ENCODE assay signal across 8 mouse cellular contexts in genomic region chr2:168114699-168115350, GRCm38 (mm10). TPM values are rescaled to one million over a fixed set of nuclear protein-coding genes. Genes with fewer than 3 reads are reported as not detected.
DNase-seq lines count a peak whose midpoint lies in the region; ATAC-seq and TF ChIP-seq lines count a peak whose summit lies in the region.

No protein-coding gene starts in this region.

- no peak overlapping the region for H3K4me2 ChIP-seq in intestine, embryonic 14.5 days (ENCODE audit: low read length)
- H3K4me2 ChIP-seq in limb, embryonic 11.5 days (ENCODE audit: low read depth, severe bottlenecking): no peak overlapping the region
- H3K4me2 ChIP-seq in midbrain, embryonic 12.5 days (replicated peaks): no peak overlapping the region; the same call in 1 of the 2 replicates
- no peak overlapping the region for H3K4me2 ChIP-seq in stomach, embryonic 15.5 days

- TF ChIP-seq CTCF in Patski (IDR thresholded peaks at IDR 0.05): no peak

- no peak overlapping the region for H3K4me3 ChIP-seq in intestine, embryonic 14.5 days (ENCODE audit: low read depth, low read length)
- no peak overlapping the region for H3K4me3 ChIP-seq in limb, embryonic 11.5 days (ENCODE audit: low read depth, low read length)
- H3K4me3 ChIP-seq in midbrain, embryonic 12.5 days: no peak overlapping the region
- H3K4me3 ChIP-seq in stomach, embryonic 15.5 days (replicated peaks): no peak overlapping the region

- no peaks in the 10 kb centered on the region for H3K27me3 ChIP-seq in Patski
- no peaks in the 10 kb centered on the region for H3K27me3 ChIP-seq in intestine, embryonic 14.5 days (replicated peaks; ENCODE audit: control insufficient read depth, insufficient read depth, low read length)
- 0 out of 2 replicates have a peak, but pooled peaks cover 2% of the 10 kb centered on the region for H3K27me3 ChIP-seq in limb, embryonic 11.5 days (ENCODE audit: control insufficient read depth, insufficient read depth, low read length)
- peaks cover 26% of the 10 kb centered on the region for H3K27me3 ChIP-seq in midbrain, embryonic 12.5 days
- H3K27me3 ChIP-seq in stomach, embryonic 15.5 days (replicated peaks): no peaks in the 10 kb centered on the region

- H3K36me3 ChIP-seq in intestine, embryonic 14.5 days (ENCODE audit: control insufficient read depth, insufficient read depth, low read length): no peaks in the 10 kb centered on the region
- no peaks in the 10 kb centered on the region for H3K36me3 ChIP-seq in limb, embryonic 11.5 days (ENCODE audit: control insufficient read depth, insufficient read depth, low read length)
- no peaks in the 10 kb centered on the region for H3K36me3 ChIP-seq in midbrain, embryonic 12.5 days
- H3K36me3 ChIP-seq in stomach, embryonic 15.5 days: no peaks in the 10 kb centered on the region

- 17% methylated on average over 17 of the region's 17 CpGs for WGBS in intestine, embryonic 14.5 days
- 19% methylated on average over 17 of the region's 17 CpGs for WGBS in limb, embryonic 11.5 days
- WGBS in midbrain, embryonic 12.5 days: 14% methylated on average over 17 of the region's 17 CpGs
- WGBS in stomach, embryonic 15.5 days: 19% methylated on average over 17 of the region's 17 CpGs

- peaks cover 23% of the 10 kb centered on the region for H3K4me1 ChIP-seq in intestine, embryonic 14.5 days (replicated peaks; ENCODE audit: control insufficient read depth, insufficient read depth, low read length)
- 0 out of 2 replicates have a peak, but pooled peaks cover 3% of the 10 kb centered on the region for H3K4me1 ChIP-seq in limb, embryonic 11.5 days (ENCODE audit: control insufficient read depth, insufficient read depth, low read length)
- H3K4me1 ChIP-seq in midbrain, embryonic 12.5 days: peaks cover 16% of the 10 kb centered on the region
- H3K4me1 ChIP-seq in stomach, embryonic 15.5 days: peaks cover 22% of the 10 kb centered on the region

- POLR2A ChIA-PET in Patski (lab: Charles Lee): interaction anchor here (0.9 kb wide), 1 partner anchor 32 kb away, joined by 4 read pairs; no protein-coding TSS in a partner anchor

- H3K9me3 ChIP-seq in intestine, embryonic 14.5 days (ENCODE audit: control insufficient read depth, low read length): no peaks in the 10 kb centered on the region
- no peaks in the 10 kb centered on the region for H3K9me3 ChIP-seq in limb, embryonic 11.5 days (ENCODE audit: control insufficient read depth, low read length)
- no peaks in the 10 kb centered on the region for H3K9me3 ChIP-seq in midbrain, embryonic 12.5 days
- H3K9me3 ChIP-seq in stomach, embryonic 15.5 days: no peaks in the 10 kb centered on the region

- peak overlapping the region; percentile 72 for H3K27ac ChIP-seq in intestine, embryonic 14.5 days (ENCODE audit: low read depth)
- 0 out of 2 replicates have a peak overlapping the region, but pooled peaks have one; percentile 1 for H3K27ac ChIP-seq in limb, embryonic 11.5 days (replicated peaks; ENCODE audit: low read depth, low read length)
- peak overlapping the region; percentile 61 for H3K27ac ChIP-seq in midbrain, embryonic 12.5 days (replicated peaks)
- peak overlapping the region; percentile 74 for H3K27ac ChIP-seq in stomach, embryonic 15.5 days

- in situ Hi-C loops in Patski (cut with MboI; ENCODE audit: low pct_unique_long_range_greater_than_20kb): loop anchor here (5.0 kb wide), 1 partner anchor 87 kb away; no protein-coding TSS in a partner anchor

- CTCF ChIA-PET in Patski (lab: Charles Lee): interaction anchor here (0.7 to 4.0 kb wide), 7 partner anchors 16 to 100 kb away, joined by 3 to 15 read pairs (median 4); partner anchors contain the start of gene Adnp

- DNase-seq in Patski (ENCODE audit: low read depth, low spot score): no peak
- peak; percentile 71 for DNase-seq in embryo, embryonic 11.5 days (ENCODE audit: low read depth, low spot score)
- DNase-seq in gastrocnemius, postnatal 4 days (ENCODE audit: low spot score in 2 of 2): peak; percentile 61 to 82
- peak; percentile 90 for DNase-seq in intestine, embryonic 14.5 days (ENCODE audit: low spot score)
- peak; percentile 94 for DNase-seq in limb, embryonic 11.5 days (ENCODE audit: low spot score)
- DNase-seq in T-cell, adult 2 months (ENCODE audit: low spot score): no peak

- peak overlapping the region; percentile 45 for H3K9ac ChIP-seq in intestine, embryonic 14.5 days (ENCODE audit: low read length)
- H3K9ac ChIP-seq in limb, embryonic 11.5 days (ENCODE audit: low read length): peak overlapping the region; percentile 64; the same call in 1 of the 2 replicates
- 0 out of 2 replicates have a peak overlapping the region, but pooled peaks have one; percentile 28 for H3K9ac ChIP-seq in midbrain, embryonic 12.5 days (replicated peaks)
- H3K9ac ChIP-seq in stomach, embryonic 15.5 days: no peak overlapping the region

- ATAC-seq in Patski: peak; percentile 50
- ATAC-seq in intestine, embryonic 14.5 days (replicated peaks; ENCODE audit: low FRiP score, low TSS enrichment, low read depth): peak; percentile 82
- ATAC-seq in limb, embryonic 11.5 days (ENCODE audit: insufficient number of reproducible peaks, low FRiP score, low TSS enrichment, low read depth): peak; percentile 69
- peak; percentile 71 for ATAC-seq in midbrain, embryonic 12.5 days (ENCODE audit: low FRiP score, low read depth)
- peak; percentile 83 for ATAC-seq in stomach, embryonic 15.5 days (ENCODE audit: insufficient read depth, low FRiP score, low read depth)

RNA-seq across cellular contexts. Expression of gene Pard6b, which starts 34.0 kb away (rescaled TPM):
- 40.3 TPM for polyA plus RNA-seq in Patski (2021)
- 1 to 10 TPM; 1.7 TPM for total RNA-seq in gastrocnemius, postnatal 4 days (2021)
- 20.0 and 21.6 TPM in 2 replicates for polyA plus RNA-seq in intestine, embryonic 14.5 days (2014; fragmentation: Nextera tagmentation; extraction: Ambion mirVana)
- polyA plus RNA-seq in limb, embryonic 11.5 days (2014; fragmentation: Nextera tagmentation; extraction: Ambion mirVana): 5.0 and 5.7 TPM in 2 replicates
- 8.6 and 11.4 TPM in 2 replicates for polyA plus RNA-seq in midbrain, embryonic 12.5 days (2016; fragmentation: Nextera tagmentation; extraction: Ambion mirVana)
- 12.7 and 14.9 TPM in 2 replicates for polyA plus RNA-seq in stomach, embryonic 15.5 days (2015; fragmentation: Nextera tagmentation; extraction: Ambion mirVana)

Comparison
In these comparisons a context has a peak if more than half of its experiments do, and no peak if none do; other contexts are left out.
1. DNase-seq: peak in embryo, embryonic 11.5 days (single experiment), gastrocnemius, postnatal 4 days (2 of 2), intestine, embryonic 14.5 days (single experiment) and limb, embryonic 11.5 days (single experiment); none in Patski (single experiment) and T-cell, adult 2 months (single experiment).
2. H3K27ac ChIP-seq: peak in every context shown above with its lines; median percentile 74 in stomach, embryonic 15.5 days; 72 in intestine, embryonic 14.5 days; 61 in midbrain, embryonic 12.5 days; 1 in limb, embryonic 11.5 days.
3. Peak in every context shown above with its lines, with median percentiles within 50 percentile points of each other: ATAC-seq.